Mouse (Mus musculus): Measurements from ENCODE around the gene Stpg4. TPM values are rescaled to one million over a fixed set of nuclear protein-coding genes. Genes with fewer than 3 reads are reported as not detected.
A peak's percentile ranks its signal among the peaks of the same experiment; 100 is the strongest.

The Stpg4 gene
- total RNA-seq (2021), result not detected

GRCm38 (mm10) chr17:87427511-87427910 lies at the start of gene Stpg4:
Gene Stpg4, minus strand, starts transcription at chr17:87427741.
- DNase-seq, result no peak

- DNase-seq, result no peak
These were observed 47.8 kb upstream of the Stpg4 start for GRCm38 (mm10) chr17:87475356-87475755.

- no peak for DNase-seq
These were observed 46.9 kb upstream of the Stpg4 start for GRCm38 (mm10) chr17:87474501-87474795.

- DNase-seq, result peak; percentile 64
These were observed 46.4 kb upstream of the Stpg4 start for GRCm38 (mm10) chr17:87473736-87474500.

DNA sequence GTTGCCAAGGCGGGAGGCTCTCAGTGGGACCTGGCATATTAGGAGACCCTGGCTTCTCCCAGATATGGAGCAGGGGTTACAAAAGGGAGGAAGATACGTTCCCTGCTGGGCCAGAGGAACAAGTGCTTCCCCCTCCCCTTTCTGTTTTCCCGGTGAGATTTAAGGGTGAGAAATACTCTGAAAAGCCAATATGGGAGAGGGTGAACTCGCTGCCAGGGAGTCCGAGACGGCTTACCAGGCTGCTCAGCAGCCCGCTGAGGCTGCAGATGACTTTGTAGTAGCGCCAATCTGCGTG lies 45.8 kb upstream of the Stpg4 start:
- DNase-seq, result no peak

GRCm38 (mm10) chr17:87472879-87473278 lies 45.3 kb upstream of the Stpg4 start:
- DNase-seq, result no peak

- DNase-seq, result no peak
These were observed 44.1 kb upstream of the Stpg4 start for GRCm38 (mm10) chr17:87471661-87472060.

- no peak for DNase-seq
These were observed 43.3 kb upstream of the Stpg4 start for GRCm38 (mm10) chr17:87470797-87471196.

DNA sequence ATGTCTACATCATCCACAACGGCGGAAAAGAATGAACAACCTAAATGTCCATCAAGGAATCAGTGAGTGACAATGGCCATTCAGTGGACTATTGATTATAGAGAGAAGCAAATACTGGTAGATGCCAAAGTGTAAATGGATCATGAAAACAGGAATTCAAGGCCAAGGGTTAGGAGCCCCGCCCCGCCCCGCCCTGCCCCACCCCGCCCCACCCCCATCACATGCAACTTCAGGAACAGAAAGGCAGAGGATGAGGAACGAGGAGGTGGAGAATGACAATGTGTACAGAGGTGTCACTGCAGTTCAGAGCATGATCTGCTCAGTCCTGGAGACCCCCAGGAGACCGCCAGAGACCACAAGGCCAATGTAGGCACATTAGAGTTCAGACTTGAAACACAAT lies 42.7 kb upstream of the Stpg4 start:
- no peak for DNase-seq

GRCm38 (mm10) chr17:87469428-87469827 lies 41.9 kb upstream of the Stpg4 start:
- DNase-seq, result no peak

GRCm38 (mm10) chr17:87468616-87469015 lies 41.1 kb upstream of the Stpg4 start:
- no peak for DNase-seq

GRCm38 (mm10) chr17:87461499-87461896 lies 34.0 kb upstream of the Stpg4 start:
- no peak for DNase-seq

DNA sequence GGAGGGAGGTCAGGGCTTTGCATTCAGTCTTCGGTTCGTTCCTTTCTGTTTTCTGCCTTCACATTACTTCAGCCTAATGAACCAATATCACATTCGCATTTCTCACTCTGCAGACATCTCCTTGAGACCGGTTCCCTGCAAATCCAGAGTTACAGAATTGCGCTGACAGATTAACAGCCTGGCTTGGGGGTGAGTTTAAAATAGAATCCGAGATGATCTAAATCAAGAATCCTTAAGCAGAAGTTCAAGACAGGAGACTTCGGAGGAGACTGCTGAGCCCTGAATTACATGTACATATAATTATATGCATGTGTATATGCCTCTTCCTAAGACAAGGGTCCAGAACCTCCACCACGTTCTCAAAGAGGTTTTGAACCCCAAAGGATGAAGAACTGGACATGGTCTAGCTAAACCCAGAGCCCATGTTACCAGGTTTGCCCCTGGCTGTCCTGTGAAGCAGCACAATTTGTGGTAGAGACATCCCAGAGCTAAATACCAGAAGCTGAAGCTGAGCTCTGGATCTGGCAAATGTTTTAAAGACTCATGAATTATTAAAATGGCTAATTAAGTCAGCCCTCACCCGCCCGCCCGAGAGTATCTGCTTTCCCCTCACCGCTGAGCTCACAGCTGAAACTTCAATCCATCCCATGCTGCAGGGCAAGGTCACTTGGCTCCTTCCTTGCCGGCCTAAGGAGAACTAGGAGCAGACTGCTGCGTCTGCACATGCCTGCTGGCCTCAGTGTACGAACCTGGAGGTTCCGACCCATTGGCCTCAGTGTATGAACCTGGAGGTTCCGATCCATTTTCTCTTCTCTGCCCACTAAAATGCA lies 33.3 kb upstream of the Stpg4 start:
- no peak for DNase-seq

GRCm38 (mm10) chr17:87459750-87460668 lies 32.5 kb upstream of the Stpg4 start:
- DNase-seq, result peak; percentile 19

GRCm38 (mm10) chr17:87458911-87459749 lies 31.6 kb upstream of the Stpg4 start:
- peak; percentile 52 for DNase-seq

GRCm38 (mm10) chr17:87457961-87458360 lies 30.4 kb upstream of the Stpg4 start:
- no peak for DNase-seq

DNA sequence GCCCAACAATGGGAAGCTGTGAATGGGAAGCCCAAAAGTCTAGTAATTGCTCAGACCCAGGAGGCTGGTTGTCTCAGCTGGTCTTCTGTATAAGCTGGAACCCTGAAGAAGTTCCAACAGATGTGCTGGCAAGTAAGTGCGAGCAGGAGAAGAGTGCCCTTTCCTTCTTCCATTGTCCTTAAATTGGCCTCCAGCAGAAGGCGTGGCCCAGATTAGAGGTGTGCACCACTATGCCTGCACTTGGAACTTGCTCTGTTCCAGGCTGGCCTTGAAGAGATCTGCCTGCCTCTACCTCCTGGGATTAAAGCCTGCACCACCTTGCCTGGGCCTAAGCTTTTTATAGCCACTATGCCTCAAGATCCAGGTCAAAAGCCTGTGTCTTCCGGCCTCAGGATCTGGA lies 26.6 kb upstream of the Stpg4 start:
- no peak for DNase-seq

DNA sequence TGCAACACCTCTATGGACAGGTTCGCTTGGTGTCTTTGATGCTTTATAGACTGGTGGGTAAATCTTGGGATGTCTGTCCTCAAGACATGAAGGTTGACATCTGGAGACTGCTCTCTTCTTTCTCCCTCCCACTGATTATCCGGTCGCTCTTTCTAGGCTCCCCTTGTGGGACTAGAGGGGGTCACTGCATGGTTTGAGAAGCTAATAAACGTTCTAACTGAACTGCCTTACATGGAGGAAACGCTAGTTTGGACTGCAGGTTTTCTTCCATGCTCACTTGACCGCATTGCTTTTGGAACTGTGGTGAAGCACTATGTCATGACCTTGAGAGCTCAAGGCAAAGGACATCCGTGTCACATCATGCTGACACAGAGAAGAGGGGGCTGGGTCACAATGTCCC lies 25.8 kb upstream of the Stpg4 start:
- DNase-seq, result no peak

GRCm38 (mm10) chr17:87448881-87449280 lies 21.3 kb upstream of the Stpg4 start:
- DNase-seq, result no peak

- no peak for DNase-seq
These were observed 20.8 kb upstream of the Stpg4 start for GRCm38 (mm10) chr17:87448339-87448738.

DNA sequence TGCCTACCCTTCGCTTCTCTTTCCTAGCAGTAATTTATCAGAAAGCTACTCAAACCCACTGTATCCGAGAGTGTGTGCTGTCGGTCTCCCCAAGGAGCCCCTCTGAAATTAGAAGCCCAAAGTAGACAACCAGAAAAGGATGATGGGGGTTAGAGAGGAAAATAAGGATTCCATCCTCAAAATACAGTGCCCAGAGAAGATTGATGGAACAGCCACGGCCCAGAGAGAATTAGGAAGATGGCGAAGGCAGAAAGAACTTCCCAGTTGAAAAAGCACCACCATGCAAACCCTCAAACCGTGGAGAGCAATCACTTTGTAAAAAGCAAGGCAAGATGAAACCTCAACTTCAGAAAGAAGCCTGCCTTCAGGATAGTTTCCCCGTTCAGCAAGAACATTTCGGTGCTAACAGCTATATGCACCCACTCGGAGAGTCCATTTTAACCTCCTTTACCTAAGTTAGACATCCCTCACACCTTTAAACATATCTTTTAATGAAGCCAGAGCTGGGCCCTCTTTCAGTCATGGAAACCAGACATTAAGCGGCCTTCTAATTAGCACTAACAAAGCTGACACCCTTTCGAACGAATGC lies 20.2 kb upstream of the Stpg4 start:
- no peak for DNase-seq

Measured in heart, postnatal 4 days (tissue).